Mouse (Mus musculus) liver, postnatal 0 days (tissue): Measurements from ENCODE around the gene Spatc1l.

Experiments
- CTCF ChIP-seq: sonication (generic); IDR thresholded peaks from 2 replicates; pipeline ENCODE4 v1.5.1; 2016; ENCODE audit warnings: antibody characterized with exemption, low read depth
- EP300 ChIP-seq: IDR thresholded peaks from 2 replicates; pipeline ENCODE4 v1.6.1; 2016; ENCODE audit warnings: antibody characterized with exemption, low read depth, mild to moderate bottlenecking

GRCm38 (mm10) chr10:76535526-76535925, 26.5 kb upstream of the Spatc1l start:
- TF ChIP-seq EP300 (no peak), CTCF (no peak)
